ENCODE assay signal across 9 mouse cellular contexts in genomic region chr14:54939434-54940175, GRCm38 (mm10). TPM values are rescaled to one million over a fixed set of nuclear protein-coding genes. Genes with fewer than 3 reads are reported as not detected.
DNase-seq lines count a peak whose midpoint lies in the region; ATAC-seq and TF ChIP-seq lines count a peak whose summit lies in the region.
"Had no signal": no experiment of that assay in that cellular context is flagged by ENCODE, and none has a peak within 500 bp of the region (broad histone marks: within the 10 kb centered on the region; RNA-seq: fewer than 3 reads in every experiment).

No protein-coding gene starts in this region.

- peaks cover 15% of the 10 kb centered on the region for H3K4me1 ChIP-seq in heart, embryonic 10.5 days
- H3K4me1 ChIP-seq in heart, embryonic 15.5 days (replicated peaks): peaks cover 7% of the 10 kb centered on the region
- H3K4me1 ChIP-seq in stomach, embryonic 16.5 days (ENCODE audit: control insufficient read depth, insufficient read depth, low read length): 0 out of 2 replicates have a peak, but pooled peaks cover 2% of the 10 kb centered on the region

- H3K9me3 ChIP-seq in heart, embryonic 10.5 days: no peaks in the 10 kb centered on the region
- H3K9me3 ChIP-seq in heart, embryonic 15.5 days (replicated peaks): no peaks in the 10 kb centered on the region
- no peaks in the 10 kb centered on the region for H3K9me3 ChIP-seq in stomach, embryonic 16.5 days (replicated peaks; ENCODE audit: control insufficient read depth, low read length)

- peaks cover 43% of the 10 kb centered on the region for H3K36me3 ChIP-seq in heart, embryonic 10.5 days
- peaks cover 32% of the 10 kb centered on the region for H3K36me3 ChIP-seq in heart, embryonic 15.5 days
- no peaks in the 10 kb centered on the region for H3K36me3 ChIP-seq in stomach, embryonic 16.5 days (ENCODE audit: control insufficient read depth, insufficient read depth, low read length)

- 37% methylated on average over 12 of the region's 12 CpGs for WGBS in heart, embryonic 10.5 days
- WGBS in heart, embryonic 15.5 days: 38% methylated on average over 12 of the region's 12 CpGs
- WGBS in stomach, embryonic 16.5 days: 53% methylated on average over 12 of the region's 12 CpGs

- no peak overlapping the region for H3K9ac ChIP-seq in heart, embryonic 15.5 days
- H3K9ac ChIP-seq in stomach, embryonic 16.5 days (ENCODE audit: low read length): no peak overlapping the region

- H3K27ac ChIP-seq in heart, embryonic 10.5 days: no peak overlapping the region
- peak overlapping the region; percentile 58 for H3K27ac ChIP-seq in heart, embryonic 15.5 days
- no peak overlapping the region for H3K27ac ChIP-seq in layer of hippocampus, adult 2 months
- H3K27ac ChIP-seq in stomach, embryonic 16.5 days (ENCODE audit: low read length): no peak overlapping the region

- H3K4me3 ChIP-seq in heart, embryonic 10.5 days: no peak overlapping the region
- H3K4me3 ChIP-seq in heart, embryonic 15.5 days: no peak overlapping the region
- H3K4me3 ChIP-seq in layer of hippocampus, adult 2 months: no peak overlapping the region
- no peak overlapping the region for H3K4me3 ChIP-seq in stomach, embryonic 16.5 days (replicated peaks; ENCODE audit: low read length)
- H3K4me3 ChIP-seq: myocyte had no signal

- peak; percentile 94 for TF ChIP-seq CTCF in layer of hippocampus, adult 2 months (conservative IDR thresholded peaks at IDR 0.05)

- peaks cover 9% of the 10 kb centered on the region for H3K27me3 ChIP-seq in heart, embryonic 10.5 days (ENCODE audit: insufficient read depth, poor library complexity, severe bottlenecking)
- H3K27me3 ChIP-seq in heart, embryonic 15.5 days: no peaks in the 10 kb centered on the region; the same call in 1 of the 2 replicates
- no peaks in the 10 kb centered on the region; the same call in 1 of the 2 replicates for H3K27me3 ChIP-seq in stomach, embryonic 16.5 days (ENCODE audit: control insufficient read depth, insufficient read depth, low read length)

- peak; percentile 95 for DNase-seq in heart, adult 11 months
- no peak for DNase-seq in heart, embryonic 10.5 days (ENCODE audit: low spot score)
- DNase-seq in adipocyte (ENCODE audit: low spot score): peak; percentile 54
- DNase-seq in embryo, embryonic 10 days (ENCODE audit: low spot score): peak; percentile 73
- DNase-seq in layer of hippocampus, adult 2 months (ENCODE audit: low spot score in 2 of 2): peak; percentile 54 to 77

- peak; percentile 43; the same call in 1 of the 2 replicates for ATAC-seq in heart, embryonic 15.5 days (replicated peaks; ENCODE audit: insufficient number of reproducible peaks, insufficient read depth, low FRiP score, low read depth)
- ATAC-seq in megakaryocyte, adult 5-6 weeks (ENCODE audit: poor library complexity, severe bottlenecking): peak; percentile 75
- ATAC-seq in stomach, embryonic 16.5 days (ENCODE audit: insufficient read depth, low FRiP score): peak; percentile 74

- H3K4me2 ChIP-seq in heart, embryonic 15.5 days: no peak overlapping the region
- H3K4me2 ChIP-seq in stomach, embryonic 16.5 days (ENCODE audit: low read depth, low read length): no peak overlapping the region

RNA-seq across cellular contexts. Expression of gene Cmtm5, which starts 3.5 kb away (rescaled TPM):
- polyA plus RNA-seq in heart, embryonic 10.5 days (2016; fragmentation: Nextera tagmentation; extraction: Ambion mirVana): 0.97 and 1.5 TPM in 2 replicates
- polyA plus RNA-seq in heart, embryonic 15.5 days (2015; fragmentation: Nextera tagmentation; extraction: Ambion mirVana): 0.74 and 2.4 TPM in 2 replicates
- 10 to 100 TPM; 66.9 to 78.4 TPM for total RNA-seq in layer of hippocampus, adult 2 months (2021)
- total RNA-seq in megakaryocyte, adult 5-6 weeks (2015): not detected in 2 replicates
- total RNA-seq in megakaryocyte, adult 5-6 weeks (2017): not detected in 2 replicates
- polyA plus RNA-seq in stomach, embryonic 16.5 days (2015; fragmentation: Nextera tagmentation; extraction: Ambion mirVana): 3.4 and 4.9 TPM in 2 replicates
- polyA plus RNA-seq: myocyte had no signal

RNA-seq across cellular contexts. Expression of gene Il25, which starts 7.1 kb away (rescaled TPM):
- polyA plus RNA-seq in heart, embryonic 10.5 days (2016; fragmentation: Nextera tagmentation; extraction: Ambion mirVana): not detected in 2 replicates
- not detected in 2 replicates for polyA plus RNA-seq in heart, embryonic 15.5 days (2015; fragmentation: Nextera tagmentation; extraction: Ambion mirVana)
- total RNA-seq in layer of hippocampus, adult 2 months (2021): not detected
- not detected in 2 replicates for total RNA-seq in megakaryocyte, adult 5-6 weeks (2015)
- not detected in 2 replicates for total RNA-seq in megakaryocyte, adult 5-6 weeks (2017)
- polyA plus RNA-seq in stomach, embryonic 16.5 days (2015; fragmentation: Nextera tagmentation; extraction: Ambion mirVana): not detected in 2 replicates

RNA-seq across cellular contexts. Expression of gene Efs, which starts 13.7 kb away (rescaled TPM):
- 16.7 and 23.5 TPM in 2 replicates for polyA plus RNA-seq in heart, embryonic 10.5 days (2016; fragmentation: Nextera tagmentation; extraction: Ambion mirVana)
- 10.6 and 18.8 TPM in 2 replicates for polyA plus RNA-seq in heart, embryonic 15.5 days (2015; fragmentation: Nextera tagmentation; extraction: Ambion mirVana)
- 10 to 100 TPM; 10.6 to 11.2 TPM for total RNA-seq in layer of hippocampus, adult 2 months (2021)
- total RNA-seq in megakaryocyte, adult 5-6 weeks (2015): not detected in 2 replicates
- total RNA-seq in megakaryocyte, adult 5-6 weeks (2017): not detected in 2 replicates
- polyA plus RNA-seq in stomach, embryonic 16.5 days (2015; fragmentation: Nextera tagmentation; extraction: Ambion mirVana): 26.8 and 30.3 TPM in 2 replicates

RNA-seq across cellular contexts. Expression of gene Slc22a17, which starts 26.7 kb away (rescaled TPM):
- polyA plus RNA-seq in heart, embryonic 10.5 days (2016; fragmentation: Nextera tagmentation; extraction: Ambion mirVana): 42.1 and 52.4 TPM in 2 replicates
- 30.2 and 40.9 TPM in 2 replicates for polyA plus RNA-seq in heart, embryonic 15.5 days (2015; fragmentation: Nextera tagmentation; extraction: Ambion mirVana)
- total RNA-seq in layer of hippocampus, adult 2 months (2021): 100 to 1,000 TPM; 666 to 700 TPM
- total RNA-seq in megakaryocyte, adult 5-6 weeks (2015): 0.11 and 0.56 TPM in 2 replicates
- 0.73 TPM in 1 of 2 replicates, not detected in the other for total RNA-seq in megakaryocyte, adult 5-6 weeks (2017)
- polyA plus RNA-seq in stomach, embryonic 16.5 days (2015; fragmentation: Nextera tagmentation; extraction: Ambion mirVana): 29.2 and 32.2 TPM in 2 replicates

RNA-seq across cellular contexts. Expression of gene Myh6, which starts 27.1 kb away (rescaled TPM):
- polyA plus RNA-seq in heart, embryonic 10.5 days (2016; fragmentation: Nextera tagmentation; extraction: Ambion mirVana): 2,034 and 3,157 TPM in 2 replicates
- polyA plus RNA-seq in heart, embryonic 15.5 days (2015; fragmentation: Nextera tagmentation; extraction: Ambion mirVana): 2,004 and 2,041 TPM in 2 replicates
- total RNA-seq in layer of hippocampus, adult 2 months (2021): 1 to 10 TPM; 2.5 to 3.0 TPM
- total RNA-seq in megakaryocyte, adult 5-6 weeks (2015): not detected in 2 replicates
- not detected in 2 replicates for total RNA-seq in megakaryocyte, adult 5-6 weeks (2017)
- 0.56 and 2.1 TPM in 2 replicates for polyA plus RNA-seq in stomach, embryonic 16.5 days (2015; fragmentation: Nextera tagmentation; extraction: Ambion mirVana)
